Mouse (Mus musculus) brain, embryonic 14.5 days (tissue): ENCODE measurements around the gene Ddx49.

ENCODE experiments used
- CTCF ChIP-seq: fragments of 200-500 bp; IDR thresholded peaks from 2 replicates; pipeline ENCODE4 v1.5.1; 2012; ENCODE audit warnings: inconsistent platforms, mild to moderate bottlenecking, moderate library complexity, borderline replicate concordance; ENCODE audit not compliant: insufficient read depth, insufficient read length; ENCODE audit errors: extremely low read depth
- POLR2A ChIP-seq: fragments of 200-500 bp; IDR thresholded peaks from 2 replicates; pipeline ENCODE4 v1.6.1; 2012; ENCODE audit warnings: mild to moderate bottlenecking, inconsistent platforms, borderline replicate concordance; ENCODE audit not compliant: poor library complexity, insufficient read depth, insufficient read length, severe bottlenecking; ENCODE audit errors: extremely low read depth

- TF ChIP-seq POLR2A, result no peak
- no peak for TF ChIP-seq CTCF
Measured at GRCm38 (mm10) chr8:70331526-70331925, 29.2 kb upstream of the Ddx49 start.
